Mouse (Mus musculus) brain, adult 2 months (tissue): ENCODE data around the gene Ephb3.
A peak's percentile ranks its signal among the peaks of the same experiment; 100 is the strongest.

ENCODE experiments used
- DNase-seq: peaks from one replicate; pipeline ENCODE4 v3.0.0; 2011; ENCODE audit warnings: low read depth, low spot score

The Ephb3 gene

DNA sequence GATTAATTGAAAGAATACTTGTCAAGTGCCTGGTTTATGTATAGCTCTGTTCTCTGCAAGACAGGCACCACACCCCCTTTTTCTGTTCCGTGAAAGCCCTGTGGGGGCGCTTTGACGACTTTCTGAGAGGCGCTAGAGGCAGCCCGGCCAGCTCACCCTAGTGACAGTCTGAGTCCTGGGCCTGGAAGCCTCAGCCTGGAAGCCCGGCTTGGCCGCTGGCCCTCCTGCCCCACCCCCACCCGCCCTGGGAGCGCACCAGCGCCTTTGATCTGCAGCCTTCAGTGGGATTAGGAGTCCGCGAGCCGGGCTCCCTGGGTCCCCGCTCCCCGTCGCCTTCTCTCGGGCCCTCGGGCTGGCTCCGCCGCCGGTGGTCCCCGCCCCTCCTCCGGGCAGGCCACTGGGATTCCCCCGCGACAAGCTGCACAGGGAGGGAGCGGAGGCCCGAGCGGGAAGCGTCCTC lies 41.4 kb downstream of the Ephb3 start:
- peak; percentile 86 for DNase-seq

DNA sequence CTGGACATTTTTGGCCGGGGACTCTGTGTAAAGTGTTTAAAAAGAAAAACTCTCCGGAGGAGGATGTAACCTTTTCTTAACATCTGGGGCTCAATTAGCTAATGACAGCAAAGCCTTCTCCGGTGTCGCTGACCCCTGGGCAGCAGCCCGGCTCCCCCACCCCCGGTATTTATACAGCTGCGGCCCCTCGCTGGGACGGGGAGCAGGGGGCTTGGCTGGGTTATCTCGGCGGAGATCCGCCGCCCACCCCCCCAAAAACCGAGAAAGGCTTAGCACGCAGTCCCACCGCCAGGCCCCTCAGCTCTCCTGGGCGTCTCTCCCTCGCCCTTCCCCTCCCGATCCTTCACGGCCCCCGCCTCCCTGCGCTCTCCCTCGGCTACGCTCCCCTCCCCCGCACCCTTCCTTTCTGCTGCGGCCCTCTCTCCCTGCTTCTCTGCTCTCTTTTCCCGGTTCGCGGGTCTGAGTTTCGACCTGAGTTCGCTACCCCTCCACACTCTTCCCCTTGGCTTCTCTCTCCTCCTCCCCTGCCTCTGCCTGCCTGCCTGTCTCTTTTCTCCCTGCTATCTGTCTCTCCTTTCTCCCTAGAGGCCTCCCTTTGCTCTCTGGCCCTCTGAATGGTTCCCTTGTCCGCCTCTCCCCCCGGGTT lies 42.0 kb downstream of the Ephb3 start:
- peak; percentile 17 for DNase-seq

DNA sequence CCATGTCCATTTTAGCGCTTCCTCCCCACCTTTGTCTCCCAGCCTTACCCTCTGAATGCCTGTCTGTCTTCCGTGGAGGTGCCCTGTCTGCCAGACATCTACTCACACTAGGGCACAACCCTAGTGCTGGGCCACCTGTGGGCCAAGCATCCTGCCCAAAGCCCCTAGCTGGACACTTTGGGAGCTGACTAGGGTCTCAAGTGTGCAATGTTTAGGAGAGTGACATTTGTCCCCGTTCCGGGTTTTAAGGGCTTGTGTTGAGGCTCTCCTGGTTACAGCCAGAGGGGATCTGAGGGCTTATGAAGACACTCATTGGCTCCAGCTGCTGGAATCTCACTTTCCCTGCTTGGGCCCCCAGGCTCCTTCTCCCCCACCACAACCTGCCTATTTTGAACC lies 42.5 kb downstream of the Ephb3 start:
- DNase-seq: no peak

DNA sequence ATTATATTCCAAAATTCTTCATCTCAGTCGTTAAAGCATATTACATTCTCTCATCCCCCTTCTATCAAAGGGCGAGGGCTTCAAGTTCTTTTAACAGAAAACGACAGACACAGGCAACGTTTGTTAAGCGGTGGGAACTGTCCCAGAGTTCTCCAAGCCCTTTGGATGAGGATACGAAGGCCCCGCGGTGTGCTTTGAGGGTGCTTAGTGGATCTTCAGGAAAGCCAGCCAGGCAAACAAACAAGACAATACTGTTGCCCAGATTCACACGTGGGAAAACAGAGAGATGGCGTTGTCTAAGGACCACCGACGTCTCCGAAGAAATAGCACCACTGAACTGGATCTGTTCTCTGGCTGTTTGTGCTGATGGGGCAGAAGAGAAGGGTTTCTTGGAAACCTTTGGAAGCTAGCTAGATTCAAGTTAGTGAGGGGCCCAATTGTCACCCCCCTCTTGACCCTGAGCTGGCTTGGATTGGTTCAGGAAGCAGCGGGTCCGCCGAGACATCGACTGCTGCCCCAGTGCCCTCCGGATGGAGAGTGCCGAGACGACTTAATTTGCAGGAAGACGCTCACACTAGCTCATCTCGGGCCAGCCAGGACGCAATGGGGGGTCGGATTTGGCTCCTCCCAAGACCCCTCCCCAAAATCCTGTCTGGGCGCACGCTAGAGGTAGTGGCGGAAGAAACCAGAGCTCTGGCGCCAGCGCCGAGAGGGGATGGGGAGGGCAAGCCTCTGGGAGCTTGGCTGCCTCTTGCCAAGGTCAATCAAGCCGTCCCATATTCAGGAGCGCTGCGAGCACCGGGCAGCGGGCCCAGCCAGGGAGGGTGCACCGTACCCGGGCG lies 43.5 kb downstream of the Ephb3 start:
- DNase-seq: peak; percentile 42

DNA sequence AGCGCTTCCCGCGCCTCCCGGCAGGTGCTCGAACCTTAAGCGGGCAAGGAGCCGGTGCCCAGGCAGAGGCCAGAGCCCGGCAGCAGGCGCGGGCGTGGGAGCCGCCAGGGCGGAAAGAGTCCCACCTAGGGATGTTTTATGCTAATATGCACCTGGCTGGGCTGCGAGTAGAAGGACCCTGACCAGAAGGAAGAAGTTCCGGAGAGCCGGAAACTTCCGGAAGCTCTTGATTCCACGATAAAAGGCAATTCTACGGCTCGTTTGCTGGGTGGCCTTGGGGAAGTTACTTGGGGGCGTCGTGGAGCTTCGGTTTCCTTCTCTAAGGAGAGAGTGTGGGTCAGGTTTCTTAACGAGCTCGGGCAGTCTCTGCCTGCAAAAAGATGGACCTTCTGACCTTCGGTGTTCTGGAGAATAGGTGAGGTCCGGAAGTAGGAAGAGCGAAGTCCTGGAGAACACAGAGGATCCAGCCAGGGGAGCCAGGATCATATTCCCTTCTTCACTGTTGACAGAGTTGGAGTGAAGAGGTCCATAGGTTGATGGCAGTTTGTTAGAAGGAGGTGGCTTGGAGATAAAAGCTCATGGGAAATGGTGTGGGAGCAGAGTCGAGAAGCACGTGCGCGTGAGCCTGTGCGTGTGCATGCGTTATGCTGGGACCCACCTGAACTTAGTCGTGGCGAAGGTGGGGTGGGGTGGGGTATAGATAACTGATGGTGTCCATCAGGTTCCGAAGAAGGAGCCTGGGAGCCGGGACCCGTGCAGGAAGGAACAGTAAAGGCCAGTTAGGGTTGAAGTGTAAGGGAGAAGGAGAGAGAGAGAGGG lies 44.4 kb downstream of the Ephb3 start:
- no peak for DNase-seq

DNA sequence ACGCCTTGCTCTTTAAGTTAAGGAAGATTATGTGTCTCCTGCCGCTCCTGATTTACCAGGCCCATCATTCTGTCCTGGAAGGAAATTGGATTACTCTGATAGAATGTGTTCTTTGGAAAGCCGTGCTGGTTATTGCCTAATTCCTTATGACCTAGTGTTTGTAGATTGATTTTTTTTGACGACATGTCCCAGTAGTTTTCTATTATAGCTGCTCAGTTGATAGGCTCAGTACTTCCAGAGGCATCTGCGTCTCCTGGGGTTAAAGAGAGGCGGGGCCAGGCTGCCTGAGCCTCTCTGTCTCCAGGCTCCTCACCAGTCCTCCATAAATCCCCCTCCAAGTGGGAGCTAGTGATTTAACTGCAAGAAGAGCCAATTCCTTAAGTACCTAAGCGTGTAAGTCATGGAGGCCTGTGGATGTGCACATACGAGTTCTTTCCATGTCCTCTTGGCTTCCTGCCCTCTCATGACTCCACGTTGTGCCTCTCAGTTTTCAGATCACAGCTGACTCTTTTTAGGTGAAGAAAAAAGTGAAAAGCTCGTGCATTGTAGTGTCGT lies 47.9 kb downstream of the Ephb3 start:
- no peak for DNase-seq

DNA sequence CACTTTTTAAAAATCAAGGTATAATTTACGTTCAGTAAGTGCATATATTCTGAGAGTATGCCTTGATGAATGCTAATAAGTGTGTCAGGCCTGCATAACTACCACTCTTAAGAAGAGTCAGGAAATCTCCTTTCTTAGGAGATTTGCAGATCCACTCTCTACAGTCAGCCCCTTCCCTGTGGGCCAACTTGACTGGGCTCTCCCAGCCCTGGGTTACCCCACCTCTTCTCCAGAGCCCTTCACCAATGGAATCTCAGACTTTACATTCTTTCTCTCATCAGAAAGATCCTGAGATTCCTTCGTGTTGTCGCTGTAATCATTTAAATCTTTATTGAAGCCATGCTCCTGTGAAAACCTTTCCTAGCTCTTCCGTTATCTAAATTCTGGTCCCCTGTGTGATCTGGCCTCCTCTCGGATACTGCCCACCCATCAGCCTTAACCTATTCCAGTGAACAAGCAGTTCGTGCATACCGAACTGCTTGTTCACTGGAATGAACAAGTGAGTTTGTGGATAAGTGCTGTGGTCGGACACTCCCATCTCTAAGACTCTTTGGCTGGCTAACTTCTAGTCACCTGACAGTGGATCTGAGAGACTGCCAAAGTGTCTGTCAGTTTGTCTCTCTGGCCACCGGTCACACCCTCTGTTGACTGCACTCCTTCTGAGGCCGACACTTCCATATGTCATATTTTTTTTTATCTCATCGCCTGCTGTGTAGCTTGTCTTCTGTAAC lies 51.2 kb downstream of the Ephb3 start:
- DNase-seq: no peak

DNA sequence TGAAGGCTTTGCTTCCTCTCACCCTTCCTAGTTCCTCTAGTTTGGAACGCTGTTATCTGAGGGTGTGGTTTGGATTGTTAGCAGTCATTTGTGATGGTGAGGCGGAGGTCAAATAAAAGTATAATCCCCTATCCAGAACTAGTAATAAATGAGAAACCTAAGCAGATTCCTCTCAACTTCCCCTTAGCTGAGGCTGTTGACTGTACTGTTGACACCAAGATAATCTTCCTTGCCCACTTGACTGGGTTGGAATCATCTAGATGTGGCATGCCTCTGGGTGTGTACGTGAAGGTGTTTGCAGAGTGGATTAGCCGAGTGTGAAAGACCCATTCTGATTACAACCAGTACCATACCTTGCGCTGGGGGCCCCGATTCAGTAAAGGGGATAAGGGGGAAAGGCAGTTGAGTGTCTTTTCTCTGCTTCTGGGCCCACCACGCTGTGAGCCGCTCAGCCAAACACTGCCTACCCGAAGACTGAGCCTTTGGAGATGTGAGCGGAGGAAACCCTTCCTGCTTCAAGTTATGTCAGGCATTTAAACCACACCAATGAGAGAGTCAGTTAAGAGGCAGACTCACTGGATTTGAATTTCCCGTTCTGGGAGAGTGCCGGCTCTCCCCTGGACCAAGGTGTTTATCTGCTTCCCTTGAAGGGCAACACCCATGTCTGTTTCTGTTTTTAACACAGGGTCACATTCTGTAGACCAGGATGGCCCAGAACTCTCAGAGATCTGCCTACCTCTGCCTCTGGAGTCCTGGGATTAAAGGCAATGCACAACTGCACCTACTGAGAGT lies 52.2 kb downstream of the Ephb3 start:
- DNase-seq: no peak

DNA sequence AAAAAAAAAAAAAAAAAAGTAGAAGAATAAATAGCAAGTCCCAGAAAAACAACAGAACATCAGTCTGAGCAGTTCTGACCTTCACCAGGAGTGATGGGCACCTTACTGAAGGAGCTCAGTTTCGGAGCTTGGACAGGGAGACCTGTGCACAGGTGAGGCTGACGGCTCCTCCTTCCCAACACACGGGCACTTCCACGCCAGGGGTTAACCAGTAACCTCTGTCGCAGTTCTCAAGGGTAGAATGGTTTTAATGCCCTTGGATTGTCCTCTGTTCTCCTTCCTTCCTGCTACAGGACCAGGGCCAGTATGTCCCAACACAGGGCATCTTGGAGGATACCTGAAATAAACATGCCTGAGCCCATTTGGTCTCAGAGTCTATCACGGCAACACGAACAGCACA lies 60.9 kb downstream of the Ephb3 start:
- DNase-seq: no peak

DNA sequence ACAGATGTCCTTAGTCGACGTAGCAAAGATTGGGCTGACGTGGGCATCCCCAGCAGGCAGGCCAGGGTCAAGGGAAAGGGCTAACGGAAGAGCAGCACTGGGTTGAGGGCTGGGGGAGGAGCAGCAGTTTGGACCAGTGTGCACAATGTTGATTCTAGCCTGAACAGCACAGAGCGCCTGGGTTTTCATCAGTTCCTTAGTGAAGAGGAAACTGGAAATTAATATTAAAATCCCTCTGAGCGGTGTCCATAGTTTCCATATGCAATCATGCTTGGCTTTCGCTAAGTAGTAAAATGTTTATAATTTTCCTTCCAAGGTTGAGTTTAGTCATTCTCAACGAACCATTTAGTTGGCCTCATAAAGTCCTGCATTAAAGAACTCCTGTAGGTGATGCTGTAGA lies 65.2 kb downstream of the Ephb3 start:
- no peak for DNase-seq

DNA sequence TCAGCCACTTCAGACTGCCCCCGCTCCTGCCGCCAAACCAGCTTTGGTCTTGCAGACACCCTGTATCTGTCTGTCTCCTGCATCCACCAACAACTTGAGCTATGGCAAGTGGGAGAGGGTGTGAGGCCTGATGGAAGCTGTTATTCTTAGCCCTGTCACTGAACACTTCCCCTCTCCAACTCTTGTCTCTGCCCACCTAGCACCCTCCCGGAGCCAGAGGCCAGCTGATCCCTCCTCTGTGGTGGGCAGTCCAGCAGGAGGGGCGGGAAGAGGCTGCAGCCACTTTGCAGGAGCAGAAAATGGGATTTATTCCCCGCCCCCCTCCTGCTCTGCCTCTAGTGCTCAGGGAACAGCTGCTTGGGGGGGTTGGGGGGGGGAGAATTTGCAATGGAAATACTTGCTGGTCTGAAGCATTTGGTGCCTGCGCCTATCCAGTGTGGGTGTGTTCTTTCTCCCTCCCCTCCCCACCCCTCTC lies 67.3 kb downstream of the Ephb3 start:
- DNase-seq: peak; percentile 85

DNA sequence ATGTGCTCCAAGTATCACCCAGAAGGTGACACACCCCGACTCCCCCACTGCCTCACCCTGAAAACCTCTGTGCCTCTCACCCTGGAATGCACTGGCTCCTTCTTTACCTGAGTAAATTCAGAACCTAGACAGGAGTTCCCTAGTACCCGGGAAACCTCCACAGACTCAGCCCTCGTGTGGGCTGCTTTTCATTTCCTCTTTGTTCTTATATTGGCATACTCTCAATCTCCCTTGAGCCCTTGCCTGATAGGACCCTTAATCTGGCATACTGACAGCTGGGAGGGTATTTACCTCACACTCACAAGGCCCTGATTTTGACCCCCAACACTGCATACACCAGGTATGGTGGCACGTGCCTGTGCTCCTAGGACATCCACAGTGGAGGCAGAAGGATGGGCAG lies 68.2 kb downstream of the Ephb3 start:
- DNase-seq: no peak
